Mouse (Mus musculus) C2C12 (cell line): ENCODE measurements around the gene Gse1. TPM values are rescaled to one million over a fixed set of nuclear protein-coding genes. Genes with fewer than 3 reads are reported as not detected.

Experiments used
- H3K27me3 ChIP-seq: one replicate; pipeline ENCODE4 v1.6.1; 2011; ENCODE audit not compliant: control insufficient read depth, insufficient read depth, insufficient read length
- H3K36me3 ChIP-seq: one replicate; pipeline ENCODE4 v1.6.1; 2011; ENCODE audit not compliant: control insufficient read depth, insufficient read depth
- H3K4me3 ChIP-seq: one replicate; pipeline ENCODE4 v1.5.1; 2011; ENCODE audit warnings: mild to moderate bottlenecking, control low read depth; ENCODE audit not compliant: poor library complexity, insufficient read depth, severe bottlenecking
- H3K79me2 ChIP-seq: one replicate; pipeline ENCODE4 v1.6.1; 2011; ENCODE audit not compliant: control insufficient read depth, insufficient read depth
- H3K79me3 ChIP-seq: one replicate; pipeline ENCODE4 v1.6.1; 2011; ENCODE audit warnings: low read depth, control low read depth
- H3ac ChIP-seq: one replicate; pipeline ENCODE3; 2011; ENCODE audit warnings: low read depth; ENCODE audit not compliant: control insufficient read depth, insufficient read length
- CEBPB ChIP-seq: IDR thresholded peaks from one replicate; pipeline ENCODE4 v1.6.1; 2011; ENCODE audit warnings: low read depth, mild to moderate bottlenecking, control low read depth, moderate library complexity
- CTCF ChIP-seq: IDR thresholded peaks from one replicate; pipeline ENCODE4 v1.5.1; 2011; ENCODE audit not compliant: control insufficient read depth, insufficient read depth, insufficient read length
- FOSL1 ChIP-seq: IDR thresholded peaks from one replicate; pipeline ENCODE4 v1.8.0; 2011; ENCODE audit warnings: mild to moderate bottlenecking, low read length; ENCODE audit not compliant: poor library complexity, insufficient read depth, severe bottlenecking
- MAX ChIP-seq: IDR thresholded peaks from one replicate; pipeline ENCODE4 v1.6.1; 2011; ENCODE audit warnings: mild to moderate bottlenecking, control low read depth
- MYOD1 ChIP-seq: IDR thresholded peaks from one replicate; pipeline ENCODE4 v1.6.1; 2011; ENCODE audit warnings: low read depth; ENCODE audit not compliant: control insufficient read depth, insufficient read length
- MYOG ChIP-seq: IDR thresholded peaks from one replicate; pipeline ENCODE4 v1.6.1; 2011; ENCODE audit not compliant: control insufficient read depth, insufficient read length; ENCODE audit errors: extremely low read depth
- USF1 ChIP-seq: IDR thresholded peaks from one replicate; pipeline ENCODE4 v1.6.1; 2011; ENCODE audit warnings: low read depth, mild to moderate bottlenecking, control low read depth, moderate library complexity
- polyA plus RNA-seq: library from polyadenylated mRNA; unstranded; fragments of >200 nt; fragmentation: generic; extraction: Trizol; gene quantifications from one replicate; pipeline ENCODE4 v1.2.1, GENCODE M21; 2012; ENCODE audit warnings: missing spikeins

The Gse1 gene
- polyA plus RNA-seq, 1 experiment: 15.6 TPM

DNA sequence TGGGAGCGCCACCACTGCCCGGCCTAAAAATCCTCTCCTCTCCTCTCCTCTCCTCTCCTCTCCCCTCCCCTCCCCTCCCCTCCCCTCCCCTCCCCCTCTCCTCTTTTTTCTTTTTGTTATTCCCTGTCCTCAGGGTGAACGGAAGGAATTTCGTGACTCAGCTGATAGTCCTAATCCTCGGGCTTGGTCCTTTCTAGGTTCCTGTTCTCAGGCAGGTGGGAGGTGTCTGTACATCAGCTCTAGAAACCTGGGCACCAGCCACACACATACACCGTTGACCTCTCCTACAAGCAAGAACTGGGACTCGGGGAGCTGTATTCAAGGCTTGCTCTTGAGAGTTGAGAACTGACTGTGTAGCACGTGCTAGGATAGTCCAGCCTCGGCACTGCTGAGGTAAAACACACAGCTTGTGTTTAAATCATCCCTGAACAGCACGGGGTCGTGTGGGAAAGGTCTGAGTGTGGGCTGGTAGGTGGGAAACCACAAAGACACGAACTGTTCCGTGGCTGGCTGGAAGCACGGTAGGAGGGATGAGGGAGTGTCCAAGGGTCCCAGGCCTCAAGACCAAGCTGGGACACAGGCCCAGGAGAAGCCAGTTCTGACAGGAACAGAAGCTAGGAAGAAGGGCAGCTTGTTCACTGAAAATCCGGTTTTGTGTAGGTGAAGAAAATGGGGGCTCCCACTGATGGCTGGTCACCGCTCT, 302.8 kb downstream of the Gse1 start:
- Histone ChIP-seq H3ac (no peak overlapping the region), H3K27me3 (no peaks in the 10 kb centered on the region), H3K79me2 (no peaks in the 10 kb centered on the region), H3K79me3 (no peaks in the 10 kb centered on the region), H3K4me3 (no peak overlapping the region), H3K36me3 (no peaks in the 10 kb centered on the region)
- no peak for TF ChIP-seq MYOD1
- TF ChIP-seq CEBPB: no peak
- TF ChIP-seq CTCF: no peak

DNA sequence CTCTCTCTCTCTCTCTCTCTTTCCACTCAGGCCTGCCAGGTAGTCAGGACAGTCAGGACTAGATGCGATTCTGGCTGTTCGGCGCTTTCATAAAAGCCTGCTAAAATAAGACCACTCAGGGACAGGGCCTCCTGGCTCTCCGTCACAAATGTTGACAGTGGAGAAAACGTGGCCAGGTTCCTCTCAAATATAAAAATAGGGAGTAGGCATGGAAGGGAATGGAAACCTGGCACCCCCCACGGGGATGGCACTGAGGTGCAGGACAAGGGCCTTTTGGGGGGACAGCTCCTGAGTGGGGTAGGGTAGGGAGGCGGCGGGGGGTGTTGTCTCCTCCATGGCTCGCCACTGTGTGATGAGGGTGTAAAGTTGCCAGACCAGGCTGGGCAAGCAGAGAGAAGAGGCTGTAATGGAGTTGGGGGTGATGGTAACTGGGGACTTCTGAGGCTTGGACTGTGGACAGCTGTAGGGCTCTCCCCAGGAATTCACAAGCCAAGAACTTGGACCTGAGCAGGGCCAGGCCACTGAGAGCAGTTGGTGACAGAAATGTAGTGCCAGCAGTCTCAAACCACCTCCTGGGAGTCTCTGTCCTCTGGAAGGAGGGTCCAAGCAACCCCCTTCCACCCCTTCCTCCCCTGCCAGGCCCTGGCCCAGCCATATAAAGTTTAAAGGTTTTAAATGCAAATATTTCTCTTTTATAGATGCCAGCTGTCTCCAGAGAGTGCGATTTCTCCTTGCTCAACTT, 303.7 kb downstream of the Gse1 start:
- Histone ChIP-seq H3K36me3 (no peaks in the 10 kb centered on the region), H3K79me2 (no peaks in the 10 kb centered on the region), H3K27me3 (no peaks in the 10 kb centered on the region), H3ac (peak overlapping the region; percentile 26), H3K79me3 (no peaks in the 10 kb centered on the region), H3K4me3 (no peak overlapping the region)
- no peak for TF ChIP-seq MAX
- no peak for TF ChIP-seq MYOG
- no peak for TF ChIP-seq USF1
- no peak for TF ChIP-seq CTCF
- no peak for TF ChIP-seq MYOD1
- TF ChIP-seq FOSL1: no peak

DNA sequence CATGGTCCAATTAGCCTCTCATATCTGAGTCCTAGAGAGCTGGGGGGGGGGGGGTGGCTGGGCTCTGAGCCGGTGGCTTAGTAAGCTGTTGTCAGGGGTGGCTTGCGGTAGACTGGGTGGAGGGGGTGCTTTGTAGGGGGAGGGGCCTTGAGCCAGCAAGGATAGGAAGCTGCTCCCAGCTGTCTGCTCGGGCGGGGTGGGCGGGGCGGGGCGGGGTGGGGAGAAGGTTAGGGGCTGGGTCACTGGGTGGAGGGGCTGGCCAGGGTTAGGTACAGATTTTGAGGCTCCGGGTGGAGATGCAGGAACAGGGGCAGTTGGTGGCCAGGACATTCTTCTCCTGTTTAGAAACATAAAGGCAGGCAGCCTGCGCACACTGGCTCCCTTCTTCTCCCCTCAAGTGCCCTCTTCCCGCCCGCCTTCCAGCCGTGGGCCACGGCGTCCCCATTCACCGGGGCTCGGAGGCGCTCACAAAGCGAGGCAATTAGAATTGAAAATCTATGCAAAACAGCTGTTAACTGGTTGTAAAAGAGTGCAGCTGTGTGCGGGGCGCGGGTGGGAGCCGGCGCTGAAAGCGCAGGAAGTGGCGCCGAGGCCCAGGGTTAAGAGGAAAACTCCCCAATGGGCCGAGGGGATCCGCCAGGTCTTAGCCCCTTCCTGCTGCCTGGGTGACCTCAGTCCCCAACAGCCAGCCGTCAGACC, 304.4 kb downstream of the Gse1 start:
- H3K79me2 ChIP-seq: no peaks in the 10 kb centered on the region
- no peak overlapping the region for H3K4me3 ChIP-seq
- no peaks in the 10 kb centered on the region for H3K79me3 ChIP-seq
- no peaks in the 10 kb centered on the region for H3K27me3 ChIP-seq
- no peak for TF ChIP-seq CTCF
- TF ChIP-seq MYOD1: no peak
- TF ChIP-seq MYOG: no peak
- TF ChIP-seq CEBPB: no peak
- TF ChIP-seq FOSL1: no peak
- no peak for TF ChIP-seq USF1
- no peak for TF ChIP-seq MAX
- H3ac ChIP-seq: peak overlapping the region; percentile 39
- H3K36me3 ChIP-seq: no peaks in the 10 kb centered on the region

DNA sequence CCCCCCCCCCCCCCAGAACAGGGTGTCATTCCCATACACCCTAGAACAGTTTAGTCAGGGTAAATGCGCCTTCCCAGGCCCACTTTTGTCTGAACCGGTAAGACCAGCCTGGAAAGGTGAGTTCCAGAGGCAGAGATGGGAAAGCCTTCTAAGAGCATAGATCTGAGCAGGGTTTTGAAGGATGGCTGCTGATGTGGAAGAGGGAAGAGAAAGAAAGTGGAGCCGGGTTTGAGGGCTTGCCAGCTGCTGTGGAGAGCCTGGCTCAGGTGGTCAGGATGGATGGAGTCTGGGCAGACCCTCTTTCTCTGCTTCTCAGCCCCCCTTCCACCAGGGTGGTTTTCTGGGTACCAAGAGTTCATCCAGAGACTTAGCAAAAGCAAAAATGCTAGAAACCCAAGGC, 305.1 kb downstream of the Gse1 start:
- Histone ChIP-seq H3K79me3 (peaks cover 1% of the 10 kb centered on the region), H3K4me3 (no peak overlapping the region), H3K27me3 (no peaks in the 10 kb centered on the region), H3K79me2 (peaks cover 4% of the 10 kb centered on the region), H3K36me3 (no peaks in the 10 kb centered on the region), H3ac (no peak overlapping the region)
- TF ChIP-seq CEBPB (no peak), MYOG (no peak), MYOD1 (no peak), USF1 (no peak), FOSL1 (no peak), CTCF (no peak), MAX (no peak)

DNA sequence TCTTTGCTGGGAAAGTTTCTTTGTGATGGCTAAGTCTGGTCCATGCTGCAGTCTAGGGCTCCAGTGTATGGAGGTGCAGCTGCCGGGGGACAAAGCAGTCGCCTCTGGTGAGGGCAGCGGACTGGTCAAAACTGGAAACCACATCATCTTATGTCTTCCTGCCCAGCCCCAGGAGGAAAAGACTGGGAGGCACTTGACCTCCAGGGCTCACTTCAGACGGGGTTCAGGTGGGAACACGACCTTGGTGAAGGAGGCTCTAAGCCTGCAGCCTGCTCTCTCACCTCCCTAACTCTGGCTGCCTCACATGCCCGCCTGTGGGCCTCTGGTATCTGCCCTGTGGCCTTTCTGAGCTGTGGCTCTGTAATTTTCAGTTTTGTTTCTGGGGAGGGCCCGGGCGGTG, 305.8 kb downstream of the Gse1 start:
- Histone ChIP-seq H3K4me3 (no peak overlapping the region), H3K79me3 (peaks cover 1% of the 10 kb centered on the region), H3K27me3 (no peaks in the 10 kb centered on the region), H3ac (no peak overlapping the region), H3K79me2 (peaks cover 11% of the 10 kb centered on the region), H3K36me3 (no peaks in the 10 kb centered on the region)
- TF ChIP-seq MAX (no peak), FOSL1 (no peak), MYOD1 (no peak), USF1 (no peak), MYOG (no peak), CTCF (no peak)
